Mouse (Mus musculus) ES-E14 (cell line): ENCODE measurements at regions not wholly inside any gene's neighbourhood (a gene's known extent, or its start where the extent isn't known, plus 50 kb on each side); places are given as distances from the start of the nearest gene placed in this dataset.

Experiments used
- DNase-seq: peaks from one replicate; pipeline ENCODE4 v3.0.0-alpha.2; 2013; ENCODE audit warnings: low read depth, low spot score
- H3K27ac ChIP-seq: 2 replicates; pipeline ENCODE4 v1.5.1; 2012; ENCODE audit warnings: low read depth, mild to moderate bottlenecking, low read length, moderate library complexity, mixed read lengths; ENCODE audit not compliant: poor library complexity, insufficient read depth, severe bottlenecking
- H3K36me3 ChIP-seq: 2 replicates; pipeline ENCODE4 v1.6.1; 2012; ENCODE audit warnings: mild to moderate bottlenecking, low read length, moderate library complexity, mixed read lengths; ENCODE audit not compliant: control insufficient read depth, poor library complexity, insufficient read depth, severe bottlenecking
- H3K4me1 ChIP-seq, 2 experiments: fragments of 150-350 bp in 1 of 2; sonication (generic) in 1 of 2; 2 replicates each; pipeline ENCODE4 v1.6.1; 2012; ENCODE audit warnings: low read length in 2 of 2, mild to moderate bottlenecking in 1 of 2, mixed read lengths in 1 of 2; ENCODE audit not compliant: control insufficient read depth in 2 of 2, insufficient read depth in 2 of 2, poor library complexity in 1 of 2
- H3K4me3 ChIP-seq, 2 experiments: fragments of 150-350 bp in 1 of 2; sonication (generic) in 1 of 2; 2 replicates each; pipeline ENCODE4 v1.5.1; 2012; ENCODE audit warnings: low read length in 2 of 2, low read depth in 1 of 2, mild to moderate bottlenecking in 1 of 2, mixed read lengths in 1 of 2; ENCODE audit not compliant: insufficient read depth in 1 of 2, poor library complexity in 1 of 2, severe bottlenecking in 1 of 2
- H3K9ac ChIP-seq: 2 replicates; pipeline ENCODE4 v1.6.1; 2012; ENCODE audit warnings: low read depth, mild to moderate bottlenecking, low read length, mixed read lengths; ENCODE audit not compliant: poor library complexity, insufficient read depth, severe bottlenecking
- H3K9me3 ChIP-seq: fragments of 150-350 bp; sonication (generic); 2 replicates; pipeline ENCODE4 v1.6.1; 2012; ENCODE audit warnings: low read depth, mild to moderate bottlenecking, low read length; ENCODE audit not compliant: control insufficient read depth, insufficient read depth
- CHD2 ChIP-seq: IDR thresholded peaks from 2 replicates; pipeline ENCODE4 v1.6.1; 2014; ENCODE audit warnings: mild to moderate bottlenecking, low read depth, low read length, inconsistent platforms
- HCFC1 ChIP-seq: IDR thresholded peaks from 2 replicates; pipeline ENCODE4 v1.6.1; 2012; ENCODE audit warnings: low read length, inconsistent platforms, borderline replicate concordance; ENCODE audit not compliant: insufficient read depth
- MAFK ChIP-seq: IDR thresholded peaks from 2 replicates; pipeline ENCODE4 v1.6.1; 2014; ENCODE audit warnings: mild to moderate bottlenecking, low read depth, low read length, inconsistent platforms; ENCODE audit not compliant: insufficient read depth
- ZC3H11A ChIP-seq: IDR thresholded peaks from 2 replicates; pipeline ENCODE4 v1.6.1; 2012; ENCODE audit warnings: low read depth, mild to moderate bottlenecking, inconsistent platforms, low read length, borderline replicate concordance
- ZNF384 ChIP-seq: IDR thresholded peaks from 2 replicates; pipeline ENCODE4 v1.6.1; 2012; ENCODE audit warnings: low read depth, low read length, inconsistent platforms
- in situ Hi-C, 2 experiments: fragments of 600-800 bp; cut with MboI; formaldehyde crosslinking; loops; one replicate each; pipeline ENCODE4 v1.15.1; 2025; ENCODE audit warnings: low sequenced_read_pairs in 2 of 2, inconsistent platforms in 1 of 2; ENCODE audit not compliant: unreplicated experiment in 2 of 2

- H3K36me3 ChIP-seq, result no peaks in the 10 kb centered on the region
- H3K4me1 ChIP-seq, result no peaks in the 10 kb centered on the region
- H3K9ac ChIP-seq, result no peak overlapping the region
- no peak for TF ChIP-seq CHD2
- TF ChIP-seq HCFC1, result no peak
- TF ChIP-seq ZNF384, result no peak
- TF ChIP-seq ZC3H11A, result no peak
- no peak for TF ChIP-seq MAFK
- in situ Hi-C loops, result loop anchor here in 1 of 2 experiments (25.0 kb wide), 2 partner anchors 364 to 864 kb away; no protein-coding TSS in a partner anchor
- no peaks in the 10 kb centered on the region for H3K9me3 ChIP-seq
- H3K4me3 ChIP-seq, result no peak overlapping the region
- no peak overlapping the region for H3K27ac ChIP-seq
- no peak for DNase-seq
Observed at GRCm38 (mm10) chrX:96876239-96876638, 163.0 kb downstream of the Gpr165 start.

GRCm38 (mm10) chrX:96878721-96879120 is 165.5 kb downstream of the Gpr165 start:
- no peak overlapping the region for H3K9ac ChIP-seq
- no peaks in the 10 kb centered on the region for H3K4me1 ChIP-seq
- no peak overlapping the region for H3K27ac ChIP-seq
- H3K36me3 ChIP-seq, result no peaks in the 10 kb centered on the region
- in situ Hi-C loops, result loop anchor here in 1 of 2 experiments (25.0 kb wide), 2 partner anchors 366 to 866 kb away; no protein-coding TSS in a partner anchor
- no peaks in the 10 kb centered on the region for H3K9me3 ChIP-seq
- no peak overlapping the region for H3K4me3 ChIP-seq
- TF ChIP-seq MAFK (no peak), ZC3H11A (peak; percentile 45; the same call in 1 of the 2 replicates), CHD2 (no peak)
- DNase-seq, result no peak

- Histone ChIP-seq H3K27ac (no peak overlapping the region), H3K4me3 (no peak overlapping the region), H3K4me1 (no peaks in the 10 kb centered on the region), H3K36me3 (no peaks in the 10 kb centered on the region), H3K9ac (no peak overlapping the region), H3K9me3 (no peaks in the 10 kb centered on the region)
- in situ Hi-C loops, result loop anchor here in 1 of 2 experiments (25.0 kb wide), 2 partner anchors 367 to 867 kb away; no protein-coding TSS in a partner anchor
- DNase-seq, result no peak
- TF ChIP-seq ZNF384, result no peak
- TF ChIP-seq CHD2, result no peak
- no peak for TF ChIP-seq ZC3H11A
- no peak for TF ChIP-seq HCFC1
- no peak for TF ChIP-seq MAFK
Observed at GRCm38 (mm10) chrX:96879154-96879553, 165.9 kb downstream of the Gpr165 start.

- Histone ChIP-seq H3K9me3 (no peaks in the 10 kb centered on the region), H3K9ac (no peak overlapping the region), H3K27ac (no peak overlapping the region), H3K36me3 (no peaks in the 10 kb centered on the region), H3K4me1 (no peaks in the 10 kb centered on the region), H3K4me3 (no peak overlapping the region)
- DNase-seq, result no peak
- in situ Hi-C loops, result loop anchor here in 1 of 2 experiments (25.0 kb wide), 1 partner anchor 537 kb away; no protein-coding TSS in a partner anchor
- no peak for TF ChIP-seq CHD2
- 0 out of 2 replicates have a peak, but pooled peaks have one; percentile 22 for TF ChIP-seq ZC3H11A
- TF ChIP-seq ZNF384, result 0 out of 2 replicates have a peak, but pooled peaks have one; percentile 22
Observed at GRCm38 (mm10) chrX:96900636-96901035, 171.8 kb upstream of the Pgr15l start.
